Mouse (Mus musculus) ovary, postnatal 14 days (tissue): ENCODE results near the gene Emp3.

Source experiments
- DNase-seq: peaks from one replicate; pipeline ENCODE4 v3.0.0; 2022; ENCODE audit warnings: low spot score

Emp3 gene

GRCm38 (mm10) chr7:45870282-45871058 is 50.7 kb downstream of the Emp3 start:
- DNase-seq = no peak

GRCm38 (mm10) chr7:45869787-45870186 is 51.4 kb downstream of the Emp3 start:
- DNase-seq = no peak

GRCm38 (mm10) chr7:45869107-45869670 is 52.0 kb downstream of the Emp3 start:
- no peak for DNase-seq
